34 mouse cellular contexts compared by ENCODE assay signal in the genomic region with DNA sequence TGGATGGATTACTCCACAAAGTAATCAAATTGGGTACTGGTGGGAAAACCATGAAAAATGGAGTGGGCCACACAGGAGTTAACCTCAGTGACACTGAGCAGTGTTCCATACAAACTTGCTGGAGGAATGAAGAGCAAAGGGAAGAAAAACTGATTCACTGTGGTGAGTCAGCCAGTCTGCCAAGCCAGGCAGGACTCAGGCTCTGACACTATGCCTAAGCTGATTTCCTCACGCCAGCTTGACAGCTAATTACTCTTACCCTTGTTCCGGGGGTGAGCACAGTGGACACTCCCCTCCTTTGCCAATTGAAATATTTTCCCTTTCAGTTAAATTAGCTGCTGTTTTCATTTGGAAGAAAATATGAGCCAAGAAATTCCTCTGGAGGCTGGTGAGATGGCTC. TPM values are rescaled to one million over a fixed set of nuclear protein-coding genes. Genes with fewer than 3 reads are reported as not detected.
DNase-seq lines count a peak whose midpoint lies in the region; ATAC-seq and TF ChIP-seq lines count a peak whose summit lies in the region.
"Had no signal": no experiment of that assay in that cellular context is flagged by ENCODE, and none has a peak within 500 bp of the region (broad histone marks: within the 10 kb centered on the region; RNA-seq: fewer than 3 reads in every experiment).

No protein-coding gene starts in this region.

- no peak overlapping the region for H3K9ac ChIP-seq in lung, postnatal 0 days (replicated peaks; ENCODE audit: low read depth)
- H3K9ac ChIP-seq: intestine, embryonic 15.5 days; liver, embryonic 15.5 days; midbrain, embryonic 12.5 days had no signal

- POLR2A ChIA-PET in Patski (lab: Charles Lee), result no interaction called here

- no peaks in the 10 kb centered on the region for H3K9me3 ChIP-seq in lung, postnatal 0 days (ENCODE audit: low read length)
- H3K9me3 ChIP-seq: hindbrain, embryonic 10.5 days; intestine, embryonic 15.5 days; limb, embryonic 10.5 days; liver, embryonic 15.5 days; midbrain, embryonic 12.5 days had no signal

- no peak for TF ChIP-seq EP300 in lung, postnatal 0 days (IDR thresholded peaks at IDR 0.05)

- intact Hi-C loops in gastrocnemius, postnatal 36 days (cut with DNase I), result no loop called here

- H3K27me3 ChIP-seq in lung, postnatal 0 days (replicated peaks; ENCODE audit: insufficient read depth, low read length), result no peaks in the 10 kb centered on the region
- no peaks in the 10 kb centered on the region for H3K27me3 ChIP-seq in Patski
- H3K27me3 ChIP-seq: intestine, embryonic 15.5 days had no signal

- no peaks in the 10 kb centered on the region for H3K36me3 ChIP-seq in lung, postnatal 0 days (ENCODE audit: insufficient read depth, low read length)
- H3K36me3 ChIP-seq: hindbrain, embryonic 10.5 days; intestine, embryonic 15.5 days; limb, embryonic 10.5 days; liver, embryonic 15.5 days; midbrain, embryonic 12.5 days had no signal

- in situ Hi-C loops in Patski (cut with MboI; ENCODE audit: low pct_unique_long_range_greater_than_20kb), result no loop called here

- H3K4me1 ChIP-seq in lung, postnatal 0 days (ENCODE audit: insufficient read depth, low read depth, low read length), result peaks cover 12% of the 10 kb centered on the region; the same call in 1 of the 2 replicates

- CTCF ChIA-PET in Patski (lab: Charles Lee), result no interaction called here

- H3K4me2 ChIP-seq in lung, postnatal 0 days (replicated peaks; ENCODE audit: low read depth, low read length), result no peak overlapping the region
- H3K4me2 ChIP-seq: heart, embryonic 11.5 days; intestine, embryonic 15.5 days; liver, embryonic 15.5 days; midbrain, embryonic 12.5 days had no signal

- H3K27ac ChIP-seq in lung, postnatal 0 days (ENCODE audit: low read length), result no peak overlapping the region
- H3K27ac ChIP-seq: hindbrain, embryonic 10.5 days; intestine, embryonic 15.5 days; layer of hippocampus, adult 2 months; limb, embryonic 10.5 days; liver, embryonic 15.5 days; midbrain, embryonic 12.5 days had no signal

- WGBS in lung, postnatal 0 days, result 20% methylated on average over 2 of the region's 2 CpGs

- no peak for TF ChIP-seq CTCF in lung, postnatal 0 days (IDR thresholded peaks at IDR 0.05)
- no peak for TF ChIP-seq CTCF in Patski (IDR thresholded peaks at IDR 0.05)

- ATAC-seq in lung, postnatal 0 days, result no peak
- peak; percentile 66 for ATAC-seq in Patski
- ATAC-seq: forebrain, embryonic 14.5 days; hindbrain, embryonic 16.5 days; intestine, embryonic 15.5 days had no signal

- peak; percentile 37 for DNase-seq in lung, postnatal 0 days (ENCODE audit: low spot score)
- no peak for DNase-seq in lung, adult 18-20 months
- DNase-seq in 3T3-L1 (ENCODE audit: low read depth, low spot score) (peak; percentile 46), Patski (ENCODE audit: low read depth, low spot score) (peak; percentile 35)
- DNase-seq in adrenal gland, postnatal 36 days, result peak; percentile 55 to 62
- DNase-seq in gastrocnemius, postnatal 36 days, result no peak
- DNase-seq in B cell, adult 2 months, result no peak
- DNase-seq: cerebellum, adult 8-10 months; cerebellum, postnatal 36 days; kidney, adult 8-10 months; kidney, postnatal 14 days; liver; lung, postnatal 14 days; right cerebral cortex, postnatal 25 days; spleen, adult 18-20 months; thymus, postnatal 14 days had no signal

- no peak overlapping the region for H3K4me3 ChIP-seq in lung, postnatal 0 days (ENCODE audit: low read depth, low read length)
- H3K4me3 ChIP-seq: hindbrain, embryonic 10.5 days; intestine, embryonic 15.5 days; layer of hippocampus, adult 2 months; limb, embryonic 10.5 days; liver, embryonic 15.5 days; midbrain, embryonic 12.5 days had no signal

RNA-seq across cellular contexts. Expression of gene Ascc2, which starts 4.1 kb away (rescaled TPM):
- polyA plus RNA-seq in lung, postnatal 0 days (2015; fragmentation: Nextera tagmentation; extraction: Ambion mirVana), result 21.7 and 25.3 TPM in 2 replicates
- 32.6 TPM for polyA plus RNA-seq in Patski (2021)
- total RNA-seq in adrenal gland, postnatal 36 days (2021), result 10 to 100 TPM; 46.8 to 47.1 TPM
- total RNA-seq in gastrocnemius, postnatal 36 days (2021), result 10 to 100 TPM; 13.3 to 16.1 TPM

RNA-seq across cellular contexts. Expression of gene Gm11032, which starts 13.6 kb away (rescaled TPM):
- polyA plus RNA-seq in lung, postnatal 0 days (2015; fragmentation: Nextera tagmentation; extraction: Ambion mirVana), result not detected in 2 replicates
- not detected for polyA plus RNA-seq in Patski (2021)
- total RNA-seq in adrenal gland, postnatal 36 days (2021), result not detected
- not detected for total RNA-seq in gastrocnemius, postnatal 36 days (2021)
- total RNA-seq: gastrocnemius, adult 8-10 months; granulocyte monocyte progenitor cell, adult 5-6 weeks; layer of hippocampus, adult 2 months; layer of hippocampus, postnatal 25 days; megakaryocyte, adult 5-6 weeks; neutrophil, adult 5-6 weeks had no signal
- polyA plus RNA-seq: embryonic facial prominence, embryonic 14.5 days; forebrain, embryonic 14.5 days; frontal cortex, adult 2 months; heart, embryonic 11.5 days; heart, postnatal 0 days; hindbrain, embryonic 10.5 days; hindbrain, embryonic 16.5 days; intestine, embryonic 15.5 days; limb, embryonic 10.5 days; liver, embryonic 15.5 days; midbrain, embryonic 12.5 days; testis, adult 2 months had no signal

RNA-seq across cellular contexts. Expression of gene Mtmr3, which starts 38.8 kb away (rescaled TPM):
- polyA plus RNA-seq in lung, postnatal 0 days (2015; fragmentation: Nextera tagmentation; extraction: Ambion mirVana), result 22.0 and 24.6 TPM in 2 replicates
- polyA plus RNA-seq in Patski (2021), result 49.1 TPM
- 10 to 100 TPM; 55.6 to 64.4 TPM for total RNA-seq in adrenal gland, postnatal 36 days (2021)
- total RNA-seq in gastrocnemius, postnatal 36 days (2021), result 10 to 100 TPM; 42.5 to 43.2 TPM

Comparison
In these comparisons a context has a peak if more than half of its experiments do, and no peak if none do; other contexts are left out.
1. DNase-seq: peak in lung, postnatal 0 days (single experiment), 3T3-L1 (single experiment), Patski (single experiment) and adrenal gland, postnatal 36 days (2 of 2); none in lung, adult 18-20 months (0 of 2), gastrocnemius, postnatal 36 days (0 of 2) and B cell, adult 2 months (0 of 2).